In genomic region chr15:81811599-81811996, GRCm38 (mm10) we compare ENCODE assay signal across 8 mouse cellular contexts. TPM values are rescaled to one million over a fixed set of nuclear protein-coding genes. Genes with fewer than 3 reads are reported as not detected.
DNase-seq lines count a peak whose midpoint lies in the region; ATAC-seq and TF ChIP-seq lines count a peak whose summit lies in the region.

No protein-coding gene starts in this region.

- TF ChIP-seq POLR2A in thymus, adult 2 months (IDR thresholded peaks at IDR 0.05; ENCODE audit: control insufficient read depth, extremely low read depth, insufficient read depth, low read length, poor library complexity), result no peak

- no peak for TF ChIP-seq CTCF in thymus, adult 2 months (IDR thresholded peaks at IDR 0.05; ENCODE audit: borderline replicate concordance, control insufficient read depth, extremely low read depth, insufficient read depth, low read length, poor library complexity)

- H3K27me3 ChIP-seq in thymus, adult 2 months (ENCODE audit: control insufficient read depth, insufficient read depth, low read length), result no peaks in the 10 kb centered on the region
- no peaks in the 10 kb centered on the region for H3K27me3 ChIP-seq in limb, embryonic 13.5 days
- no peaks in the 10 kb centered on the region for H3K27me3 ChIP-seq in stomach, embryonic 14.5 days (ENCODE audit: control insufficient read depth, insufficient read depth, low read length)

- H3K9me3 ChIP-seq in limb, embryonic 13.5 days, result no peaks in the 10 kb centered on the region
- no peaks in the 10 kb centered on the region for H3K9me3 ChIP-seq in stomach, embryonic 14.5 days (ENCODE audit: control insufficient read depth, low read depth, low read length)

- intact Hi-C loops in gastrocnemius, postnatal 36 days (cut with DNase I), result no loop called here

- peak overlapping the region; percentile 81 for H3K4me2 ChIP-seq in limb, embryonic 13.5 days (replicated peaks)
- H3K4me2 ChIP-seq in stomach, embryonic 14.5 days (replicated peaks; ENCODE audit: low read depth, low read length), result peak overlapping the region; percentile 77

- peaks cover 12% of the 10 kb centered on the region for H3K4me1 ChIP-seq in thymus, adult 2 months (replicated peaks; ENCODE audit: control insufficient read depth, insufficient read depth, low read length)
- peaks cover 31% of the 10 kb centered on the region for H3K4me1 ChIP-seq in limb, embryonic 13.5 days
- H3K4me1 ChIP-seq in stomach, embryonic 14.5 days (ENCODE audit: control insufficient read depth, insufficient read depth, low read length), result peaks cover 15% of the 10 kb centered on the region; the same call in 1 of the 2 replicates

- H3K9ac ChIP-seq in limb, embryonic 13.5 days, result peak overlapping the region; percentile 82
- H3K9ac ChIP-seq in stomach, embryonic 14.5 days (replicated peaks; ENCODE audit: low read depth, low read length), result peak overlapping the region; percentile 72

- ATAC-seq in limb, embryonic 13.5 days (ENCODE audit: low FRiP score, low read depth), result no peak; the same call in 1 of the 2 replicates
- peak; percentile 1; the same call in 1 of the 2 replicates for ATAC-seq in stomach, embryonic 14.5 days (ENCODE audit: insufficient number of reproducible peaks, insufficient read depth, low FRiP score, low read depth)

- H3K4me3 ChIP-seq in thymus, adult 2 months (ENCODE audit: control insufficient read depth, insufficient read depth, low read length), result peak overlapping the region; percentile 53
- H3K4me3 ChIP-seq in limb, embryonic 13.5 days, result peak overlapping the region; percentile 79
- peak overlapping the region; percentile 69 for H3K4me3 ChIP-seq in stomach, embryonic 14.5 days (ENCODE audit: low read depth, low read length)

- H3K36me3 ChIP-seq in thymus, adult 2 months (ENCODE audit: control insufficient read depth, insufficient read depth, low read length), result no peaks in the 10 kb centered on the region
- peaks cover 19% of the 10 kb centered on the region for H3K36me3 ChIP-seq in limb, embryonic 13.5 days
- peaks cover 16% of the 10 kb centered on the region; the same call in 1 of the 2 replicates for H3K36me3 ChIP-seq in stomach, embryonic 14.5 days (ENCODE audit: control insufficient read depth, insufficient read depth, low read length)

- WGBS in thymus, adult 2 months, result 2% methylated on average over 25 of the region's 26 CpGs
- under 1% methylated on average over 22 of the region's 26 CpGs for WGBS in limb, embryonic 13.5 days
- WGBS in stomach, embryonic 14.5 days, result under 1% methylated on average over 16 of the region's 26 CpGs

- peak; percentile 76 to 82 for DNase-seq in adrenal gland, postnatal 36 days
- DNase-seq in adrenal gland, adult 8-10 months, result no peak
- no peak for DNase-seq in thymus, adult 2 months
- DNase-seq in thymus, postnatal 25 days, result no peak
- no peak for DNase-seq in gastrocnemius, postnatal 36 days
- DNase-seq in cerebellum, postnatal 25 days, result no peak

- no peak overlapping the region for H3K27ac ChIP-seq in thymus, adult 2 months (ENCODE audit: control insufficient read depth, insufficient read depth, low read length)
- H3K27ac ChIP-seq in limb, embryonic 13.5 days, result peak overlapping the region; percentile 77; the same call in 1 of the 2 replicates
- H3K27ac ChIP-seq in stomach, embryonic 14.5 days (ENCODE audit: low read length), result peak overlapping the region; percentile 82; the same call in 1 of the 2 replicates

RNA-seq across cellular contexts. Expression of gene Tef, which starts 9.4 kb away (rescaled TPM):
- 100 to 1,000 TPM in 1 of 2 experiments, 10 to 100 TPM in 1; 61.4 to 101 TPM for total RNA-seq in adrenal gland, postnatal 36 days (2021)
- 100 to 1,000 TPM in 3 of 4 experiments, 10 to 100 TPM in 1; 93.1 to 190 (median 160) TPM for total RNA-seq in adrenal gland, adult 8-10 months (2022)
- 29.3 and 34.6 TPM in 2 replicates for polyA plus RNA-seq in thymus, adult 2 months (2012; rRNA removed)
- 25.4 and 26.0 TPM in 2 replicates for polyA plus RNA-seq in limb, embryonic 13.5 days (2015; fragmentation: Nextera tagmentation; extraction: Ambion mirVana)
- 23.7 and 25.6 TPM in 2 replicates for polyA plus RNA-seq in stomach, embryonic 14.5 days (2014; fragmentation: Nextera tagmentation; extraction: Ambion mirVana)
- 100 to 1,000 TPM; 167 to 181 TPM for total RNA-seq in gastrocnemius, postnatal 36 days (2021)

RNA-seq across cellular contexts. Expression of gene Tob2, which starts 47.0 kb away (rescaled TPM):
- total RNA-seq in adrenal gland, postnatal 36 days (2021), result 100 to 1,000 TPM; 103 to 125 TPM
- total RNA-seq in adrenal gland, adult 8-10 months (2022), result 10 to 100 TPM; 63.9 to 97.0 (median 69.1) TPM
- polyA plus RNA-seq in thymus, adult 2 months (2012; rRNA removed), result 64.6 and 76.1 TPM in 2 replicates
- 24.6 and 26.0 TPM in 2 replicates for polyA plus RNA-seq in limb, embryonic 13.5 days (2015; fragmentation: Nextera tagmentation; extraction: Ambion mirVana)
- polyA plus RNA-seq in stomach, embryonic 14.5 days (2014; fragmentation: Nextera tagmentation; extraction: Ambion mirVana), result 24.5 and 25.1 TPM in 2 replicates
- 100 to 1,000 TPM in 1 of 2 experiments, 10 to 100 TPM in 1; 90.3 to 144 TPM for total RNA-seq in gastrocnemius, postnatal 36 days (2021)

Comparison
In these comparisons a context has a peak if more than half of its experiments do, and no peak if none do; other contexts are left out.
1. DNase-seq: peak in adrenal gland, postnatal 36 days (2 of 2); none in adrenal gland, adult 8-10 months (single experiment), thymus, adult 2 months (single experiment), thymus, postnatal 25 days (single experiment), gastrocnemius, postnatal 36 days (0 of 2) and cerebellum, postnatal 25 days (0 of 2).
2. Peak in every context shown above with its lines, with median percentiles within 50 percentile points of each other: H3K4me3 ChIP-seq.